Mouse (Mus musculus): Measurements from ENCODE around the gene Dnajc6. TPM values are rescaled to one million over a fixed set of nuclear protein-coding genes. Genes with fewer than 3 reads are reported as not detected.

Dnajc6 gene
- 2.0 and 2.4 TPM in 2 replicates for polyA plus RNA-seq (2015; fragmentation: Nextera tagmentation; extraction: Ambion mirVana)

- no peaks in the 10 kb centered on the region for H3K36me3 ChIP-seq
- under 1% methylated on average over 56 of the region's 57 CpGs for WGBS
- ATAC-seq (ENCODE audit: insufficient number of reproducible peaks, insufficient read depth, low FRiP score, low TSS enrichment, low read depth): peak; percentile 41; the same call in 1 of the 2 replicates
- H3K4me1 ChIP-seq: peaks cover 16% of the 10 kb centered on the region
- H3K4me3 ChIP-seq: peak within 1 kb of the TSS; percentile 64
- H3K9ac ChIP-seq: peak within 1 kb of the TSS; percentile 71
- no peaks in the 10 kb centered on the region for H3K9me3 ChIP-seq
- H3K27me3 ChIP-seq: peaks cover 42% of the 10 kb centered on the region
- peak within 1 kb of the TSS; percentile 99 for H3K4me2 ChIP-seq
- no peak within 1 kb of the TSS for H3K27ac ChIP-seq
Measured at GRCm38 (mm10) chr4:101496534-101497237, at the start of gene Dnajc6. Dnajc6 (plus strand) TSS chr4:101496648.

DNA sequence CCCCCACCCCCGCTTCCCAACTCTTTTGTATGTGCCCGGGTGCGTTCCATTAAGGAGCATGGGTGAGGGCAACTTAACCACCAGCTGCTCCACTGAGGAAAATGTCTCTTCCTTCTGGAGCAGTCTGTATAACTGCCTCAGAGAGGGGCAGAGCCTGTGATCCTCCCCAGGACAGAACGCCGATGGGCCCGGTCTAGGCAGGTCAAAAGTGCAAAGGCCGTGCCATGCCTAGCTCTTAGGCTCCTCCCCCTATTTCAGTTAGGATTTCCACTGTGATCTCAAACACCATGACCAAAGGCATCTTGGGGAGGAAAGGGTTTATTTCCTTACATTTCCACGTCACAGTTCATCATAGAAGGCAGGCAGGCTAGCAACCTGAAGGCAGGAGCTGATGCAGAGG lies 47.7 kb upstream of the Dnajc6 start:
- no peak for ATAC-seq (ENCODE audit: insufficient number of reproducible peaks, insufficient read depth, low FRiP score, low TSS enrichment, low read depth)
- no peak overlapping the region for H3K9ac ChIP-seq
- 78% methylated on average over 8 of the region's 8 CpGs for WGBS

GRCm38 (mm10) chr4:101449344-101449743 lies 47.1 kb upstream of the Dnajc6 start:
- 88% methylated on average over 7 of the region's 7 CpGs for WGBS
- H3K4me1 ChIP-seq: 0 out of 2 replicates have a peak, but pooled peaks cover 6% of the 10 kb centered on the region
- H3K36me3 ChIP-seq: no peaks in the 10 kb centered on the region
- no peak overlapping the region for H3K4me2 ChIP-seq
- H3K9me3 ChIP-seq: no peaks in the 10 kb centered on the region
- no peaks in the 10 kb centered on the region for H3K27me3 ChIP-seq
- no peak for ATAC-seq (ENCODE audit: insufficient number of reproducible peaks, insufficient read depth, low FRiP score, low TSS enrichment, low read depth)
- no peak overlapping the region for H3K4me3 ChIP-seq
- no peak overlapping the region for H3K9ac ChIP-seq
- H3K27ac ChIP-seq: no peak overlapping the region

More for the DNA sequence above, 47.7 kb upstream of the Dnajc6 start:
- no peaks in the 10 kb centered on the region for H3K27me3 ChIP-seq
- H3K4me2 ChIP-seq: no peak overlapping the region
- H3K4me3 ChIP-seq: no peak overlapping the region
- H3K4me1 ChIP-seq: 0 out of 2 replicates have a peak, but pooled peaks cover 6% of the 10 kb centered on the region
- no peaks in the 10 kb centered on the region for H3K9me3 ChIP-seq
- no peaks in the 10 kb centered on the region for H3K36me3 ChIP-seq
- no peak overlapping the region for H3K27ac ChIP-seq

GRCm38 (mm10) chr4:101450150-101450780 lies 46.2 kb upstream of the Dnajc6 start:
- no peak for ATAC-seq (ENCODE audit: insufficient number of reproducible peaks, insufficient read depth, low FRiP score, low TSS enrichment, low read depth)
- Histone ChIP-seq H3K4me3 (no peak overlapping the region), H3K36me3 (no peaks in the 10 kb centered on the region), H3K4me1 (0 out of 2 replicates have a peak, but pooled peaks cover 6% of the 10 kb centered on the region), H3K9me3 (no peaks in the 10 kb centered on the region), H3K27me3 (no peaks in the 10 kb centered on the region), H3K9ac (no peak overlapping the region), H3K27ac (no peak overlapping the region), H3K4me2 (no peak overlapping the region)
- WGBS: 81% methylated on average over 20 of the region's 20 CpGs

DNA sequence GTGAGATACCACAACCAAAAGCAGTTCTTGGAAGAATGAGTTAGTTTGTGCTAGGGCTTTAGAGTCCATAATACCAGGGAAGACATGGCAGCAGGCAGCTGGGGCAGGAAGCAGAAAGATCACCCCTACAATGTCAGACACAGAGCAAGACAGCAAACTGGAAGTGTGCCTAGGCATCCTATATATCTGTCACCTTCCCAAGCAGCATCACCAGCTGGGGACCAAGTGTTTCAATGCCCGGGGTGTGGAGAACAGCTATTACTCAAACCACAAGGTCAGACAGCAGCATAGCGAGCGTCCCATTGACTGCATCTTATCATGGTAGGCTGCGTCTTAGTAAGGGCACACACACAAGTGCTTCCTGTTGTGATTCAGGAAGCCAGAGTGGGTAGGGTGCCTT lies 45.4 kb upstream of the Dnajc6 start:
- no peaks in the 10 kb centered on the region for H3K9me3 ChIP-seq
- 90% methylated on average over 4 of the region's 4 CpGs for WGBS
- H3K4me3 ChIP-seq: no peak overlapping the region
- no peaks in the 10 kb centered on the region for H3K27me3 ChIP-seq
- no peak overlapping the region for H3K4me2 ChIP-seq
- H3K9ac ChIP-seq: no peak overlapping the region
- H3K27ac ChIP-seq: no peak overlapping the region
- H3K4me1 ChIP-seq: 0 out of 2 replicates have a peak, but pooled peaks cover 6% of the 10 kb centered on the region
- no peaks in the 10 kb centered on the region for H3K36me3 ChIP-seq
- ATAC-seq (ENCODE audit: insufficient number of reproducible peaks, insufficient read depth, low FRiP score, low TSS enrichment, low read depth): no peak

- Histone ChIP-seq H3K36me3 (no peaks in the 10 kb centered on the region), H3K27ac (no peak overlapping the region), H3K9me3 (no peaks in the 10 kb centered on the region), H3K27me3 (no peaks in the 10 kb centered on the region), H3K4me3 (no peak overlapping the region), H3K4me2 (no peak overlapping the region), H3K4me1 (peaks cover 15% of the 10 kb centered on the region), H3K9ac (no peak overlapping the region)
- WGBS: 90% methylated on average over 9 of the region's 9 CpGs
- ATAC-seq (ENCODE audit: insufficient number of reproducible peaks, insufficient read depth, low FRiP score, low TSS enrichment, low read depth): no peak
Measured at GRCm38 (mm10) chr4:101452829-101453228, 43.6 kb upstream of the Dnajc6 start.

- no peak overlapping the region for H3K4me2 ChIP-seq
- H3K4me3 ChIP-seq: no peak overlapping the region
- H3K36me3 ChIP-seq: no peaks in the 10 kb centered on the region
- H3K27me3 ChIP-seq: no peaks in the 10 kb centered on the region
- H3K9ac ChIP-seq: no peak overlapping the region
- H3K9me3 ChIP-seq: no peaks in the 10 kb centered on the region
- H3K4me1 ChIP-seq: peaks cover 16% of the 10 kb centered on the region
- ATAC-seq (ENCODE audit: insufficient number of reproducible peaks, insufficient read depth, low FRiP score, low TSS enrichment, low read depth): no peak
- H3K27ac ChIP-seq: no peak overlapping the region
- 87% methylated on average over 8 of the region's 8 CpGs for WGBS
Measured at GRCm38 (mm10) chr4:101457176-101457575, 39.3 kb upstream of the Dnajc6 start.

DNA sequence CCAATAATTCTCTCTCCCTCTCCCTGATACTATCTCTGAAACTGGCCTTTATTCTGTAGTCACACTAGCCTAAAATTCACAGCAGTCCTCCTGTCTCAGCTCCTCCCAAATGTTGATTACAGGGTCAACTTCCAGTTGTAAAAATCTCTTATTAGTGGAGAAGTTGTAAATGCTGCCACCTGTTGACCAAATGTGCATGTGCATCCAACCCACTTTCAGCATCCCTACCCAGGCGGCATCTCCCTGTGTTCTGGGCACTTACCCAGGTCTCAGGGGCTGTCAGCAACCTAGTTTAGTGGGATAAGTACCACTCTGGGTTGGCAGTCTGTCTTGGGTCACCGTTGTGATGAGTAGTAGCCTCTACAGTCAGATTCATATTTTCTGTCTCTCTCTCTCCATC lies 38.1 kb upstream of the Dnajc6 start:
- WGBS: 54% methylated on average over 2 of the region's 2 CpGs
- Histone ChIP-seq H3K27ac (no peak overlapping the region), H3K36me3 (no peaks in the 10 kb centered on the region), H3K4me2 (no peak overlapping the region), H3K4me1 (peaks cover 12% of the 10 kb centered on the region), H3K27me3 (no peaks in the 10 kb centered on the region), H3K4me3 (no peak overlapping the region), H3K9me3 (no peaks in the 10 kb centered on the region), H3K9ac (no peak overlapping the region)
- ATAC-seq (ENCODE audit: insufficient number of reproducible peaks, insufficient read depth, low FRiP score, low TSS enrichment, low read depth): no peak

- Histone ChIP-seq H3K27me3 (no peaks in the 10 kb centered on the region), H3K4me3 (no peak overlapping the region), H3K9ac (no peak overlapping the region), H3K4me2 (no peak overlapping the region), H3K36me3 (no peaks in the 10 kb centered on the region), H3K27ac (no peak overlapping the region), H3K4me1 (peaks cover 12% of the 10 kb centered on the region), H3K9me3 (no peaks in the 10 kb centered on the region)
- 85% methylated on average over 4 of the region's 4 CpGs for WGBS
- ATAC-seq (ENCODE audit: insufficient number of reproducible peaks, insufficient read depth, low FRiP score, low TSS enrichment, low read depth): no peak
Measured at GRCm38 (mm10) chr4:101459358-101459757, 37.1 kb upstream of the Dnajc6 start.

GRCm38 (mm10) chr4:101460114-101460513 lies 36.3 kb upstream of the Dnajc6 start:
- Histone ChIP-seq H3K9me3 (no peaks in the 10 kb centered on the region), H3K27ac (no peak overlapping the region), H3K27me3 (no peaks in the 10 kb centered on the region), H3K4me1 (peaks cover 12% of the 10 kb centered on the region), H3K36me3 (0 out of 2 replicates have a peak, but pooled peaks cover 3% of the 10 kb centered on the region), H3K4me3 (no peak overlapping the region), H3K4me2 (no peak overlapping the region), H3K9ac (no peak overlapping the region)
- 82% methylated on average over 1 of the region's 1 CpGs for WGBS
- ATAC-seq (ENCODE audit: insufficient number of reproducible peaks, insufficient read depth, low FRiP score, low TSS enrichment, low read depth): no peak

DNA sequence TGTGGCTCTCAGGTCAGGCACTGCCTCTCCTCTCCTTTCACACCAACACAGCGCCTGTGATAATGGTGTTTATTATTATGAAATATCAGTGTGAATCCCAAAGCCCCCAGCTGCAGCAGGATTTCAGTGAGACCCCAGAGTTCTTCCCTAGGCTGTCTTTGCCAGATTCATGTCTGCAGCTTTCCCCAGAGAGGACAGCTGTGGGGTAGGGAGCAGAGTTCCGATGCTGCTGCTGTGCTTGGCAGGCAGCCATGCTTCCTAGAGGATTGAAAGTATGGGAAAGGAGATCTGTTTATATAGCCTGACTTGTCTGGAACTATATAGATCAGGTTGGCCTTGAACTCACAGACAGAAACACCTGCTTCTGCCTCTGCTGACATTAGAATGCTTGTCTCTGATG lies 34.4 kb upstream of the Dnajc6 start:
- no peak overlapping the region for H3K9ac ChIP-seq
- no peak overlapping the region for H3K4me2 ChIP-seq
- no peak for ATAC-seq (ENCODE audit: insufficient number of reproducible peaks, insufficient read depth, low FRiP score, low TSS enrichment, low read depth)
- 0 out of 2 replicates have a peak, but pooled peaks cover 3% of the 10 kb centered on the region for H3K36me3 ChIP-seq
- WGBS: 73% methylated on average over 2 of the region's 2 CpGs
- no peaks in the 10 kb centered on the region for H3K9me3 ChIP-seq
- no peak overlapping the region for H3K4me3 ChIP-seq
- peaks cover 11% of the 10 kb centered on the region for H3K4me1 ChIP-seq
- no peaks in the 10 kb centered on the region for H3K27me3 ChIP-seq
- no peak overlapping the region for H3K27ac ChIP-seq

DNA sequence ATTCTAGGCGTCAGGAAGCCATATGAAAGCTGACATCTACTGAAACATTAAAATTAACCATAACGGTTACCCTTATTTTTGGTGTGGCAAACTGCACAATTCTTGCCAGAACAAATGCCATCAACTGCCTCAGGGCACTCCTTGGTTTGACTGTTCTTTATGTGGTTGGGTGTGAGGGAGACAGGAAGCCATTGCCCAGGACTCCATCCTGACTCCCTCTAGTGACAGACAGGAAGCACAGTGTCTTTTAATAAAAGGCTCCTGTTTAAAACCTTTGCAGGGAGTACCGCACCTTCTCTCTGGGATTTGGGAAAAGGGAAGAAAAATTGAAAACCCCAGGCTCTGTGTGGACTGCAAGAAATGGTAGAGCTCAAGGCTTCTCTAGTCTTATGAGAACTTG lies 30.2 kb upstream of the Dnajc6 start:
- Histone ChIP-seq H3K4me3 (no peak overlapping the region), H3K4me2 (no peak overlapping the region), H3K27me3 (no peaks in the 10 kb centered on the region), H3K9ac (no peak overlapping the region), H3K36me3 (0 out of 2 replicates have a peak, but pooled peaks cover 3% of the 10 kb centered on the region), H3K9me3 (no peaks in the 10 kb centered on the region), H3K27ac (no peak overlapping the region), H3K4me1 (no peaks in the 10 kb centered on the region)
- no peak for ATAC-seq (ENCODE audit: insufficient number of reproducible peaks, insufficient read depth, low FRiP score, low TSS enrichment, low read depth)
- WGBS: 49% methylated on average over 3 of the region's 3 CpGs

All from embryonic facial prominence, embryonic 13.5 days (tissue).